Mouse (Mus musculus): ENCODE data around the gene Kcnj9. TPM values are rescaled to one million over a fixed set of nuclear protein-coding genes. Genes with fewer than 3 reads are reported as not detected.

Kcnj9 gene
- total RNA-seq (2014; rRNA removed; ENCODE audit: low replicate concordance): not detected in 2 replicates
- not detected in 2 replicates for polyA plus RNA-seq (2015; fragmentation: Nextera tagmentation; extraction: Ambion mirVana)

GRCm38 (mm10) chr1:172329131-172329530 lies at the start of gene Kcnj9:
Kcnj9 (minus strand) TSS chr1:172329318.
- Histone ChIP-seq H3K9ac (replicated peaks; ENCODE audit: low read depth, low read length) (no peak within 1 kb of the TSS), H3K27me3 (ENCODE audit: control insufficient read depth, insufficient read depth, low read length) (peaks cover 65% of the 10 kb centered on the region), H3K4me1 (ENCODE audit: control insufficient read depth, insufficient read depth) (0 out of 2 replicates have a peak, but pooled peaks cover 3% of the 10 kb centered on the region), H3K9me3 (replicated peaks; ENCODE audit: control insufficient read depth, low read length) (no peaks in the 10 kb centered on the region), H3K27ac (ENCODE audit: low read depth) (no peak within 1 kb of the TSS), H3K4me3 (ENCODE audit: low read depth, low read length) (no peak within 1 kb of the TSS), H3K36me3 (replicated peaks; ENCODE audit: control insufficient read depth, insufficient read depth, low read length) (no peaks in the 10 kb centered on the region), H3K4me2 (ENCODE audit: low read depth, low read length) (no peak within 1 kb of the TSS)
- no peak for TF ChIP-seq EP300 (IDR thresholded peaks at IDR 0.05; ENCODE audit: low read depth)
- no peak for TF ChIP-seq CTCF (IDR thresholded peaks at IDR 0.05; ENCODE audit: low read depth)
- ATAC-seq (ENCODE audit: insufficient read depth, low read depth) (no peak), DNase-seq (ENCODE audit: low spot score) (no peak)
- WGBS: 21% methylated on average over 9 of the region's 9 CpGs

GRCm38 (mm10) chr1:172376758-172377458 lies 47.8 kb upstream of the Kcnj9 start:
- ATAC-seq (ENCODE audit: insufficient read depth, low read depth) (peak; percentile 24), DNase-seq (ENCODE audit: low spot score) (no peak)
- peak overlapping the region; percentile 76 for H3K9ac ChIP-seq (replicated peaks; ENCODE audit: low read depth, low read length)

GRCm38 (mm10) chr1:172376198-172376667 lies 47.1 kb upstream of the Kcnj9 start, which contains the start of gene Pigm:
Pigm (plus strand) TSS chr1:172376546.
- peak; percentile 98 for DNase-seq (ENCODE audit: low spot score)
- peak within 1 kb of the TSS; percentile 92 for H3K4me3 ChIP-seq (ENCODE audit: low read depth, low read length)
- peak; percentile 99 for ATAC-seq (ENCODE audit: insufficient read depth, low read depth)
- peaks cover 18% of the 10 kb centered on the region for H3K4me1 ChIP-seq (ENCODE audit: control insufficient read depth, insufficient read depth)
- no peaks in the 10 kb centered on the region for H3K9me3 ChIP-seq (replicated peaks; ENCODE audit: control insufficient read depth, low read length)
- peak; percentile 72; the same call in 1 of the 2 replicates for TF ChIP-seq EP300 (IDR thresholded peaks at IDR 0.05; ENCODE audit: low read depth)
- TF ChIP-seq CTCF (IDR thresholded peaks at IDR 0.05; ENCODE audit: low read depth): no peak
- peak within 1 kb of the TSS; percentile 76 for H3K9ac ChIP-seq (replicated peaks; ENCODE audit: low read depth, low read length)
- under 1% methylated on average over 38 of the region's 39 CpGs for WGBS
- peak within 1 kb of the TSS; percentile 83 for H3K27ac ChIP-seq (ENCODE audit: low read depth)
- H3K36me3 ChIP-seq (replicated peaks; ENCODE audit: control insufficient read depth, insufficient read depth, low read length): 0 out of 2 replicates have a peak, but pooled peaks cover 6% of the 10 kb centered on the region
- H3K4me2 ChIP-seq (ENCODE audit: low read depth, low read length): peak within 1 kb of the TSS; percentile 97
- no peaks in the 10 kb centered on the region for H3K27me3 ChIP-seq (ENCODE audit: control insufficient read depth, insufficient read depth, low read length)

More at GRCm38 (mm10) chr1:172376758-172377458, 47.8 kb upstream of the Kcnj9 start:
- Histone ChIP-seq H3K36me3 (replicated peaks; ENCODE audit: control insufficient read depth, insufficient read depth, low read length) (0 out of 2 replicates have a peak, but pooled peaks cover 6% of the 10 kb centered on the region), H3K4me3 (ENCODE audit: low read depth, low read length) (peak overlapping the region; percentile 92), H3K9me3 (replicated peaks; ENCODE audit: control insufficient read depth, low read length) (no peaks in the 10 kb centered on the region), H3K4me1 (ENCODE audit: control insufficient read depth, insufficient read depth) (peaks cover 18% of the 10 kb centered on the region), H3K4me2 (ENCODE audit: low read depth, low read length) (peak overlapping the region; percentile 97), H3K27me3 (ENCODE audit: control insufficient read depth, insufficient read depth, low read length) (no peaks in the 10 kb centered on the region), H3K27ac (ENCODE audit: low read depth) (peak overlapping the region; percentile 82)
- 2% methylated on average over 56 of the region's 62 CpGs for WGBS
- TF ChIP-seq CTCF (IDR thresholded peaks at IDR 0.05; ENCODE audit: low read depth): no peak
- TF ChIP-seq EP300 (IDR thresholded peaks at IDR 0.05; ENCODE audit: low read depth): no peak

GRCm38 (mm10) chr1:172368768-172369418 lies 39.8 kb upstream of the Kcnj9 start:
- ATAC-seq (ENCODE audit: insufficient read depth, low read depth): 0 out of 2 replicates have a peak, but pooled peaks have one; percentile 39
- Histone ChIP-seq H3K4me1 (ENCODE audit: control insufficient read depth, insufficient read depth) (peaks cover 7% of the 10 kb centered on the region; the same call in 1 of the 2 replicates), H3K36me3 (replicated peaks; ENCODE audit: control insufficient read depth, insufficient read depth, low read length) (no peaks in the 10 kb centered on the region), H3K27ac (ENCODE audit: low read depth) (no peak overlapping the region), H3K27me3 (ENCODE audit: control insufficient read depth, insufficient read depth, low read length) (no peaks in the 10 kb centered on the region), H3K4me2 (ENCODE audit: low read depth, low read length) (peak overlapping the region; percentile 27; the same call in 1 of the 2 replicates), H3K4me3 (ENCODE audit: low read depth, low read length) (no peak overlapping the region), H3K9me3 (replicated peaks; ENCODE audit: control insufficient read depth, low read length) (no peaks in the 10 kb centered on the region), H3K9ac (replicated peaks; ENCODE audit: low read depth, low read length) (no peak overlapping the region)
- no peak for DNase-seq (ENCODE audit: low spot score)
- 21% methylated on average over 23 of the region's 23 CpGs for WGBS
- TF ChIP-seq EP300 (IDR thresholded peaks at IDR 0.05; ENCODE audit: low read depth): no peak
- TF ChIP-seq CTCF (IDR thresholded peaks at IDR 0.05; ENCODE audit: low read depth): peak; percentile 44

DNA sequence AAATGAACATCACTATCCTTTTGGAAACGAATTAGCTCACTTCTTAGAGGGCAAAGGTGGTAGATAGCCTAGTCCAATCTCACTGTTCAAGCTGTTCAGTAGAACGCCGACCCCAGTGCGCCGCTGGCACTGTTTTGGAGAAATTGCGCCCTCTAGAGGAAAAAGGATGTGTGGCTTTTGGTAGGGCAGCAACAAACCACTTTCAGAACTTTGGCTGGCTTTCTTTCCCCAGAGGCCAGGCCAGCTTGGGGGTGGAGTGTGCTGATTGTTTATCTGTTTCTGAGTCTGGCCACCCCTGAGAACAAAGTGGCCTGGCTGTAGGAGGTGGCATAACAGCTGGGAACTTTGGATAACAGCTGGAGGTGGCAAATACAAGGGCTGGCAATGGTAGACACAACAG lies 35.6 kb upstream of the Kcnj9 start:
- Histone ChIP-seq H3K4me2 (ENCODE audit: low read depth, low read length) (peak overlapping the region; percentile 15; the same call in 1 of the 2 replicates), H3K9me3 (replicated peaks; ENCODE audit: control insufficient read depth, low read length) (no peaks in the 10 kb centered on the region), H3K36me3 (replicated peaks; ENCODE audit: control insufficient read depth, insufficient read depth, low read length) (no peaks in the 10 kb centered on the region), H3K27ac (ENCODE audit: low read depth) (no peak overlapping the region), H3K9ac (replicated peaks; ENCODE audit: low read depth, low read length) (no peak overlapping the region), H3K27me3 (ENCODE audit: control insufficient read depth, insufficient read depth, low read length) (no peaks in the 10 kb centered on the region; the same call in 1 of the 2 replicates), H3K4me3 (ENCODE audit: low read depth, low read length) (no peak overlapping the region), H3K4me1 (ENCODE audit: control insufficient read depth, insufficient read depth) (peaks cover 7% of the 10 kb centered on the region; the same call in 1 of the 2 replicates)
- peak; percentile 59 for TF ChIP-seq CTCF (IDR thresholded peaks at IDR 0.05; ENCODE audit: low read depth)
- no peak for TF ChIP-seq EP300 (IDR thresholded peaks at IDR 0.05; ENCODE audit: low read depth)
- ATAC-seq (ENCODE audit: insufficient read depth, low read depth) (peak; percentile 67), DNase-seq (ENCODE audit: low spot score) (peak; percentile 71)
- 10% methylated on average over 6 of the region's 6 CpGs for WGBS
